Mouse (Mus musculus): ENCODE data around the gene Wdr11. TPM values are rescaled to one million over a fixed set of nuclear protein-coding genes. Genes with fewer than 3 reads are reported as not detected.
A peak's percentile ranks its signal among the peaks of the same experiment; 100 is the strongest.

Gene Wdr11
- polyA plus RNA-seq, 1 experiment: 29.5 TPM

- H3K36me3 ChIP-seq (ENCODE audit: control insufficient read depth, insufficient read depth, low read length): peaks cover 6% of the 10 kb centered on the region
These were observed 14.6 kb downstream of the Wdr11 start for GRCm38 (mm10) chr7:129606291-129606690.

GRCm38 (mm10) chr7:129621141-129621540 lies 29.5 kb downstream of the Wdr11 start:
- TF ChIP-seq POLR2A (IDR thresholded peaks at IDR 0.05; ENCODE audit: control insufficient read depth, low read depth, low read length) (no peak), CTCF (IDR thresholded peaks at IDR 0.05; ENCODE audit: control insufficient read depth, insufficient read depth, insufficient replicate concordance, low read depth, low read length) (no peak)
- H3K36me3 ChIP-seq (ENCODE audit: control insufficient read depth, insufficient read depth, low read length): peaks cover 4% of the 10 kb centered on the region; the same call in 1 of the 2 replicates

More at GRCm38 (mm10) chr7:129606291-129606690, 14.6 kb downstream of the Wdr11 start:
- Histone ChIP-seq H3K27ac (ENCODE audit: control insufficient read depth, insufficient read depth, low read depth, low read length) (no peak overlapping the region), H3K27me3 (ENCODE audit: control insufficient read depth, insufficient read depth, low read length) (no peaks in the 10 kb centered on the region), H3K4me1 (ENCODE audit: control insufficient read depth, insufficient read depth, low read length) (no peaks in the 10 kb centered on the region), H3K4me3 (ENCODE audit: control insufficient read depth, low read depth, low read length) (no peak overlapping the region)
- no peak for TF ChIP-seq POLR2A (IDR thresholded peaks at IDR 0.05; ENCODE audit: control insufficient read depth, low read depth, low read length)
- no peak for TF ChIP-seq CTCF (IDR thresholded peaks at IDR 0.05; ENCODE audit: control insufficient read depth, insufficient read depth, insufficient replicate concordance, low read depth, low read length)

GRCm38 (mm10) chr7:129630351-129630750 lies 38.7 kb downstream of the Wdr11 start:
- TF ChIP-seq POLR2A (IDR thresholded peaks at IDR 0.05; ENCODE audit: control insufficient read depth, low read depth, low read length): no peak
- no peak for TF ChIP-seq CTCF (IDR thresholded peaks at IDR 0.05; ENCODE audit: control insufficient read depth, insufficient read depth, insufficient replicate concordance, low read depth, low read length)
- peaks cover 9% of the 10 kb centered on the region for H3K36me3 ChIP-seq (ENCODE audit: control insufficient read depth, insufficient read depth, low read length)

More at GRCm38 (mm10) chr7:129621141-129621540, 29.5 kb downstream of the Wdr11 start:
- Histone ChIP-seq H3K27ac (ENCODE audit: control insufficient read depth, insufficient read depth, low read depth, low read length) (no peak overlapping the region), H3K4me3 (ENCODE audit: control insufficient read depth, low read depth, low read length) (peak overlapping the region; percentile 58), H3K4me1 (ENCODE audit: control insufficient read depth, insufficient read depth, low read length) (no peaks in the 10 kb centered on the region), H3K27me3 (ENCODE audit: control insufficient read depth, insufficient read depth, low read length) (no peaks in the 10 kb centered on the region)

GRCm38 (mm10) chr7:129631453-129631852 lies 39.8 kb downstream of the Wdr11 start:
- Histone ChIP-seq H3K27ac (ENCODE audit: control insufficient read depth, insufficient read depth, low read depth, low read length) (no peak overlapping the region), H3K4me1 (ENCODE audit: control insufficient read depth, insufficient read depth, low read length) (no peaks in the 10 kb centered on the region), H3K4me3 (ENCODE audit: control insufficient read depth, low read depth, low read length) (no peak overlapping the region), H3K27me3 (ENCODE audit: control insufficient read depth, insufficient read depth, low read length) (no peaks in the 10 kb centered on the region), H3K36me3 (ENCODE audit: control insufficient read depth, insufficient read depth, low read length) (peaks cover 9% of the 10 kb centered on the region)
- no peak for TF ChIP-seq CTCF (IDR thresholded peaks at IDR 0.05; ENCODE audit: control insufficient read depth, insufficient read depth, insufficient replicate concordance, low read depth, low read length)
- no peak for TF ChIP-seq POLR2A (IDR thresholded peaks at IDR 0.05; ENCODE audit: control insufficient read depth, low read depth, low read length)

More at GRCm38 (mm10) chr7:129630351-129630750, 38.7 kb downstream of the Wdr11 start:
- H3K27me3 ChIP-seq (ENCODE audit: control insufficient read depth, insufficient read depth, low read length): no peaks in the 10 kb centered on the region
- no peak overlapping the region for H3K27ac ChIP-seq (ENCODE audit: control insufficient read depth, insufficient read depth, low read depth, low read length)
- H3K4me1 ChIP-seq (ENCODE audit: control insufficient read depth, insufficient read depth, low read length): no peaks in the 10 kb centered on the region
- H3K4me3 ChIP-seq (ENCODE audit: control insufficient read depth, low read depth, low read length): no peak overlapping the region

GRCm38 (mm10) chr7:129635898-129636640 lies 44.4 kb downstream of the Wdr11 start:
- no peaks in the 10 kb centered on the region for H3K27me3 ChIP-seq (ENCODE audit: control insufficient read depth, insufficient read depth, low read length)
- TF ChIP-seq POLR2A (IDR thresholded peaks at IDR 0.05; ENCODE audit: control insufficient read depth, low read depth, low read length): no peak
- TF ChIP-seq CTCF (IDR thresholded peaks at IDR 0.05; ENCODE audit: control insufficient read depth, insufficient read depth, insufficient replicate concordance, low read depth, low read length): no peak
- no peaks in the 10 kb centered on the region; the same call in none of the 2 replicates for H3K36me3 ChIP-seq (ENCODE audit: control insufficient read depth, insufficient read depth, low read length)
- H3K4me3 ChIP-seq (ENCODE audit: control insufficient read depth, low read depth, low read length): no peak overlapping the region
- H3K27ac ChIP-seq (ENCODE audit: control insufficient read depth, insufficient read depth, low read depth, low read length): no peak overlapping the region
- no peaks in the 10 kb centered on the region for H3K4me1 ChIP-seq (ENCODE audit: control insufficient read depth, insufficient read depth, low read length)

GRCm38 (mm10) chr7:129636992-129637391 lies 45.3 kb downstream of the Wdr11 start:
- TF ChIP-seq CTCF (IDR thresholded peaks at IDR 0.05; ENCODE audit: control insufficient read depth, insufficient read depth, insufficient replicate concordance, low read depth, low read length): no peak
- no peak for TF ChIP-seq POLR2A (IDR thresholded peaks at IDR 0.05; ENCODE audit: control insufficient read depth, low read depth, low read length)
- no peaks in the 10 kb centered on the region for H3K27me3 ChIP-seq (ENCODE audit: control insufficient read depth, insufficient read depth, low read length)
- no peaks in the 10 kb centered on the region for H3K36me3 ChIP-seq (ENCODE audit: control insufficient read depth, insufficient read depth, low read length)
- no peak overlapping the region for H3K27ac ChIP-seq (ENCODE audit: control insufficient read depth, insufficient read depth, low read depth, low read length)
- H3K4me3 ChIP-seq (ENCODE audit: control insufficient read depth, low read depth, low read length): no peak overlapping the region
- H3K4me1 ChIP-seq (ENCODE audit: control insufficient read depth, insufficient read depth, low read length): no peaks in the 10 kb centered on the region

GRCm38 (mm10) chr7:129637906-129638475 lies 46.3 kb downstream of the Wdr11 start:
- H3K36me3 ChIP-seq (ENCODE audit: control insufficient read depth, insufficient read depth, low read length): no peaks in the 10 kb centered on the region
- H3K4me3 ChIP-seq (ENCODE audit: control insufficient read depth, low read depth, low read length): no peak overlapping the region
- no peaks in the 10 kb centered on the region for H3K27me3 ChIP-seq (ENCODE audit: control insufficient read depth, insufficient read depth, low read length)
- no peak for TF ChIP-seq POLR2A (IDR thresholded peaks at IDR 0.05; ENCODE audit: control insufficient read depth, low read depth, low read length)
- no peak for TF ChIP-seq CTCF (IDR thresholded peaks at IDR 0.05; ENCODE audit: control insufficient read depth, insufficient read depth, insufficient replicate concordance, low read depth, low read length)
- no peak overlapping the region for H3K27ac ChIP-seq (ENCODE audit: control insufficient read depth, insufficient read depth, low read depth, low read length)
- no peaks in the 10 kb centered on the region for H3K4me1 ChIP-seq (ENCODE audit: control insufficient read depth, insufficient read depth, low read length)
